In genomic region chr8:124171557-124172528, GRCm38 (mm10) we compare ENCODE assay signal across 8 mouse cellular contexts. TPM values are rescaled to one million over a fixed set of nuclear protein-coding genes. Genes with fewer than 3 reads are reported as not detected.
DNase-seq lines count a peak whose midpoint lies in the region; ATAC-seq and TF ChIP-seq lines count a peak whose summit lies in the region.

No protein-coding gene starts in this region.

- no peak for TF ChIP-seq POLR2A in kidney, adult 2 months (IDR thresholded peaks at IDR 0.05; ENCODE audit: low read depth, low read length)

- H3K9ac ChIP-seq in hindbrain, postnatal 0 days (replicated peaks; ENCODE audit: low read length): no peak overlapping the region

- 45% methylated on average over 17 of the region's 17 CpGs for WGBS in kidney, adult 2 months
- WGBS in hindbrain, postnatal 0 days: 25% methylated on average over 17 of the region's 17 CpGs

- H3K4me2 ChIP-seq in hindbrain, postnatal 0 days (ENCODE audit: low read depth, low read length): no peak overlapping the region

- H3K27me3 ChIP-seq in kidney, adult 2 months (replicated peaks; ENCODE audit: control insufficient read depth, insufficient read depth, low read length): no peaks in the 10 kb centered on the region
- no peaks in the 10 kb centered on the region for H3K27me3 ChIP-seq in hindbrain, postnatal 0 days (ENCODE audit: insufficient read depth, low read length)

- no peak overlapping the region for H3K27ac ChIP-seq in kidney, adult 2 months (ENCODE audit: insufficient read depth, low read depth, low read length)
- H3K27ac ChIP-seq in hindbrain, postnatal 0 days: peak overlapping the region; percentile 41; the same call in 1 of the 2 replicates

- H3K4me1 ChIP-seq in kidney, adult 2 months (ENCODE audit: control insufficient read depth, insufficient read depth, low read length): no peaks in the 10 kb centered on the region
- peaks cover 20% of the 10 kb centered on the region for H3K4me1 ChIP-seq in hindbrain, postnatal 0 days (ENCODE audit: insufficient read depth, low read length)

- H3K4me3 ChIP-seq in kidney, adult 2 months (ENCODE audit: insufficient read depth, low read depth, low read length): no peak overlapping the region
- H3K4me3 ChIP-seq in hindbrain, postnatal 0 days (ENCODE audit: low read length): no peak overlapping the region

- no peaks in the 10 kb centered on the region for H3K9me3 ChIP-seq in hindbrain, postnatal 0 days (ENCODE audit: low read length)

- peak; percentile 11 for DNase-seq in kidney, adult 2 months
- no peak for DNase-seq in kidney, postnatal 36 days
- peak; percentile 52 for DNase-seq in right cerebral cortex, postnatal 25 days
- DNase-seq in right cerebral cortex, postnatal 4 days: no peak
- peak; percentile 69 for DNase-seq in hindbrain, postnatal 0 days (ENCODE audit: low spot score)
- DNase-seq in thymus, postnatal 25 days: peak; percentile 36
- DNase-seq in urinary bladder, postnatal 4 days (ENCODE audit: low spot score in 2 of 2): no peak

- H3K36me3 ChIP-seq in kidney, adult 2 months (ENCODE audit: control insufficient read depth, insufficient read depth, low read length): no peaks in the 10 kb centered on the region
- no peaks in the 10 kb centered on the region for H3K36me3 ChIP-seq in hindbrain, postnatal 0 days (ENCODE audit: insufficient read depth, low read length)

- ATAC-seq in hindbrain, postnatal 0 days: no peak
- ATAC-seq in inflammation-experienced regulatory T-cells, adult 6 months: no peak

- TF ChIP-seq CTCF in kidney, adult 2 months (conservative IDR thresholded peaks at IDR 0.05; ENCODE audit: insufficient read depth, insufficient read length, low read depth, low read length): no peak
- TF ChIP-seq CTCF in hindbrain, postnatal 0 days (IDR thresholded peaks at IDR 0.05; ENCODE audit: low read depth): no peak

RNA-seq across cellular contexts. Expression of gene Galnt2, which starts 59.3 kb away (rescaled TPM):
- polyA plus RNA-seq in kidney, adult 2 months (2012; rRNA removed): 17.0 and 22.5 TPM in 2 replicates
- total RNA-seq in hindbrain, postnatal 0 days (2014; rRNA removed): 36.5 and 77.6 TPM in 2 replicates
- 53.3 and 54.9 TPM in 2 replicates for polyA plus RNA-seq in hindbrain, postnatal 0 days (2015; fragmentation: Nextera tagmentation; extraction: Ambion mirVana)
- polyA plus RNA-seq in inflammation-experienced regulatory T-cells, adult 6 months (2017; shearing (Covaris generic)): 10 to 100 TPM; 14.8 to 39.1 (median 20.4) TPM

Comparison
In these comparisons a context has a peak if more than half of its experiments do, and no peak if none do; other contexts are left out.
1. DNase-seq: peak in kidney, adult 2 months (single experiment), right cerebral cortex, postnatal 25 days (single experiment), hindbrain, postnatal 0 days (single experiment) and thymus, postnatal 25 days (single experiment); none in kidney, postnatal 36 days (0 of 2), right cerebral cortex, postnatal 4 days (single experiment) and urinary bladder, postnatal 4 days (0 of 2).